Mouse (Mus musculus) stomach, embryonic 14.5 days (tissue): ENCODE data around the gene Znhit3. TPM values are rescaled to one million over a fixed set of nuclear protein-coding genes. Genes with fewer than 3 reads are reported as not detected.
A peak's percentile ranks its signal among the peaks of the same experiment; 100 is the strongest.
"Not testable (repeated sequence)": the region's sequence is repeated elsewhere in the genome, so short reads cannot be mapped to it uniquely, and the experiment has no call there.

Source experiments
- ATAC-seq: fragments of 200-750 bp; cut with Nextera tagmentation; 2 replicates; pipeline ENCODE4 v1.8.0; 2017; ENCODE audit warnings: low read depth, moderate TSS enrichment; ENCODE audit not compliant: insufficient number of reproducible peaks, insufficient read depth, low FRiP score
- H3K27ac ChIP-seq: fragments of 300-500 bp; sonication (generic); 2 replicates; pipeline ENCODE4 v1.5.1; 2014; ENCODE audit warnings: mild to moderate bottlenecking, low read length, moderate library complexity, mixed read lengths
- H3K27me3 ChIP-seq: fragments of 300-500 bp; sonication (generic); 2 replicates; pipeline ENCODE4 v1.6.1; 2014; ENCODE audit warnings: low read length, control low read depth, mixed read lengths; ENCODE audit not compliant: control insufficient read depth, insufficient read depth
- H3K36me3 ChIP-seq: fragments of 300-500 bp; sonication (generic); 2 replicates; pipeline ENCODE4 v1.6.1; 2014; ENCODE audit warnings: mild to moderate bottlenecking, control low read depth, low read length, moderate library complexity, mixed read lengths; ENCODE audit not compliant: control insufficient read depth, insufficient read depth
- H3K4me1 ChIP-seq: fragments of 300-500 bp; sonication (generic); 2 replicates; pipeline ENCODE4 v1.6.1; 2014; ENCODE audit warnings: low read length, control low read depth, mixed read lengths; ENCODE audit not compliant: control insufficient read depth, insufficient read depth
- H3K4me2 ChIP-seq: fragments of 300-500 bp; sonication (generic); replicated peaks from 2 replicates; pipeline ENCODE4 v1.6.1; 2014; ENCODE audit warnings: low read depth, low read length, control low read depth
- H3K4me3 ChIP-seq: fragments of 300-500 bp; sonication (generic); 2 replicates; pipeline ENCODE4 v1.5.1; 2014; ENCODE audit warnings: low read depth, low read length, control low read depth
- H3K9ac ChIP-seq: fragments of 300-500 bp; sonication (generic); replicated peaks from 2 replicates; pipeline ENCODE4 v1.6.1; 2014; ENCODE audit warnings: low read depth, mild to moderate bottlenecking, control low read depth, low read length, moderate library complexity, mixed read lengths
- H3K9me3 ChIP-seq: fragments of 300-500 bp; sonication (generic); 2 replicates; pipeline ENCODE4 v1.6.1; 2016; ENCODE audit warnings: low read depth, low read length, control low read depth; ENCODE audit not compliant: control insufficient read depth
- WGBS: fragments of 180-500 bp; shearing (Covaris S2); extraction: QIAGEN DNeasy Blood & Tissue Kit; methylation state at CpG from one replicate; pipeline ENCODE4 v1.1.7; 2014; 5-methylcytosine and 5-hydroxymethylcytosine counted together
- polyA plus RNA-seq: library from polyadenylated mRNA; unstranded; fragments of >200 nt; fragmentation: Nextera tagmentation; extraction: Ambion mirVana; gene quantifications from 2 replicates; pipeline ENCODE4 v1.2.1, GENCODE M21; 2014

Znhit3 gene
- polyA plus RNA-seq, 1 experiment from 2014 or later = 64.3 TPM

GRCm38 (mm10) chr11:84880465-84880961, 35.7 kb downstream of the Znhit3 start:
- Histone ChIP-seq H3K36me3 (peaks cover 10% of the 10 kb centered on the region; the same call in 1 of the 2 replicates), H3K9me3 (no peaks in the 10 kb centered on the region), H3K4me2 (peak overlapping the region; percentile 88), H3K4me3 (peak overlapping the region; percentile 87), H3K27me3 (no peaks in the 10 kb centered on the region), H3K27ac (peak overlapping the region; percentile 93), H3K9ac (peak overlapping the region; percentile 74), H3K4me1 (peaks cover 12% of the 10 kb centered on the region; the same call in 1 of the 2 replicates)
- under 1% methylated on average over 24 of the region's 24 CpGs for WGBS
- peak; percentile 59 for ATAC-seq

- Histone ChIP-seq H3K27ac (peak within 1 kb of the TSS; percentile 93), H3K27me3 (no peaks in the 10 kb centered on the region), H3K9ac (peak within 1 kb of the TSS; percentile 74), H3K4me1 (peaks cover 12% of the 10 kb centered on the region; the same call in 1 of the 2 replicates), H3K9me3 (no peaks in the 10 kb centered on the region), H3K4me3 (peak within 1 kb of the TSS; percentile 87), H3K4me2 (peak within 1 kb of the TSS; percentile 88), H3K36me3 (peaks cover 4% of the 10 kb centered on the region; the same call in 1 of the 2 replicates)
- peak; percentile 94 for ATAC-seq
- WGBS = under 1% methylated on average over 72 of the region's 81 CpGs
These were observed 36.2 kb downstream of the Znhit3 start, which contains the start of the genes Myo19 and Pigw for GRCm38 (mm10) chr11:84879772-84880464. Gene Myo19, plus strand, starts transcription at chr11:84880148. Gene Pigw, minus strand, starts transcription at chr11:84880285.

- 23% methylated on average over 7 of the region's 7 CpGs for WGBS
- Histone ChIP-seq H3K36me3 (0 out of 2 replicates have a peak, but pooled peaks cover 4% of the 10 kb centered on the region), H3K27ac (peak overlapping the region; percentile 93), H3K4me1 (peaks cover 12% of the 10 kb centered on the region; the same call in 1 of the 2 replicates), H3K9ac (peak overlapping the region; percentile 74), H3K4me3 (peak overlapping the region; percentile 87), H3K4me2 (peak overlapping the region; percentile 88), H3K9me3 (no peaks in the 10 kb centered on the region), H3K27me3 (no peaks in the 10 kb centered on the region)
- ATAC-seq = no peak
These were observed 37.0 kb downstream of the Znhit3 start for GRCm38 (mm10) chr11:84879007-84879771.

- not testable (repeated sequence) for H3K4me3 ChIP-seq, H3K36me3 ChIP-seq, H3K9me3 ChIP-seq, H3K4me1 ChIP-seq, H3K27ac ChIP-seq, H3K4me2 ChIP-seq, H3K9ac ChIP-seq, ATAC-seq, H3K27me3 ChIP-seq
- WGBS = no CpG with 5 or more reads among the region's 1 CpGs
These were observed 40.1 kb downstream of the Znhit3 start for GRCm38 (mm10) chr11:84876020-84876419.

DNA sequence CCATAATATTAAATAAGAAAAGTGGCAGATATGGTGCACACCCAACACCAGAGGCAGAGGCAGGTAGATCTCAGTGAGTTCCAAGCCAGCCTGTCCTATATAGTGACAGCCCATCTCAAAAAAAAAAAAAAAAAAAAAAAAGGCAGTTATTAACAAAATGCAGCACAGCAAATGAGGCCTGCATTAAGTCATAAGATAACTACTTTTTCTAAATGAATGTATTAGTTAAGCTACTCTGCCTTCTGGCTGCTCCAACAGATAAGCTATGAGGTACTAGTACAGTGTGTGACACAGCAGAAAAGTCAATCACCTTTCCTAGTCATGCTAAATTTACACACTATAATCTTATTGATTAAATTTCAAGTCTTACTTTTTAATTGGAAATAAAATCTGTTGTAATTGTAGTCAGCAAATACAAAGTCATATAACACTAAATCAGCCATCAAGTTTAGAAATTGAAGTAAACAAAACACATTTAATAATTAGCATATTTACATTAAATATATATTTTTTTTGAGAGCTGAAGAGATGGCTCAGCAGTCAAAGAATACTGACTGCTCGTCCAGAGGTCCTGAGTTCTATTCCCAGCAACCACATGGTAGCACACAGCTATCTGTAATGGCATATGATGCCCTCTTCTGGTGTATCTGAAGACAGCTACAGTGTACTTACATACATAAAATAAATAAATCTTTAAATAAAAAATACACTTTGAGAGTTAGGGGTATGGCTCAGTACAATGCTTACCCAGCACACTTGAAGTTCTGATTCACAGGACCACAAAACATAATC, 42.9 kb downstream of the Znhit3 start:
- H3K4me3 ChIP-seq = no peak overlapping the region
- H3K9ac ChIP-seq = no peak overlapping the region
- no peaks in the 10 kb centered on the region for H3K36me3 ChIP-seq
- no peak overlapping the region for H3K4me2 ChIP-seq
- H3K9me3 ChIP-seq = no peaks in the 10 kb centered on the region
- ATAC-seq = no peak
- WGBS = 84% methylated on average over 1 of the region's 1 CpGs
- H3K4me1 ChIP-seq = no peaks in the 10 kb centered on the region
- H3K27ac ChIP-seq = no peak overlapping the region
- H3K27me3 ChIP-seq = no peaks in the 10 kb centered on the region

DNA sequence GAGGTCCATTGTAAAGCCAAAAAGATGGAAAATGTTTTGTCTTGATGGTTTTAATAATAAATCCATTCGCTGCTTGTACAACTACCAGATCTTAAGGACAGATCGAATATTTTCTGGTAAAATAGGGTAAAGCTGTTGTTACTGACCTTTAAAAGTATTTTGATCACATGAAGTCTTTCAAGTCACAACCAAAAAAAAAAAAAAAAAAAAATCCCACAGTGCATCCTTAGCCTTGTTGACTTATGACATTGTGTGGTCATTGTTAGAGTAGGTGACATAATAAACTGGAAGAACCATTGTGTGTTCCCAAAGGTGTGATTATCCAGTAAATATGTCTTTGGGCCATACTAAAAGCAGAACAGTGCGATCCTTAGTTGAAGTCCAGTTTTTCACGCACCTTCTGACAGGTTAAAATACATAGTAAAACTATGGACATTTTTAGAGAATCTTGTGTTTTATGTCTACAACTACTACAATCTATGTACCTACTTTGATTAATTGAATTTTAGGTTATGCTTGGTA, 44.6 kb downstream of the Znhit3 start:
- Histone ChIP-seq H3K27ac (peak overlapping the region; percentile 99), H3K9ac (peak overlapping the region; percentile 86), H3K27me3 (no peaks in the 10 kb centered on the region), H3K9me3 (no peaks in the 10 kb centered on the region), H3K4me2 (peak overlapping the region; percentile 50), H3K4me3 (peak overlapping the region; percentile 95), H3K36me3 (no peaks in the 10 kb centered on the region; the same call in 1 of the 2 replicates), H3K4me1 (peaks cover 5% of the 10 kb centered on the region; the same call in 1 of the 2 replicates)
- no peak for ATAC-seq
- 76% methylated on average over 4 of the region's 4 CpGs for WGBS

GRCm38 (mm10) chr11:84871046-84871445, 45.1 kb downstream of the Znhit3 start:
- Histone ChIP-seq H3K27me3 (no peaks in the 10 kb centered on the region), H3K4me3 (peak overlapping the region; percentile 95), H3K4me2 (peak overlapping the region; percentile 50), H3K27ac (peak overlapping the region; percentile 99), H3K4me1 (peaks cover 8% of the 10 kb centered on the region; the same call in 1 of the 2 replicates), H3K9ac (peak overlapping the region; percentile 86), H3K9me3 (no peaks in the 10 kb centered on the region), H3K36me3 (peaks cover 3% of the 10 kb centered on the region; the same call in 1 of the 2 replicates)
- WGBS = 0% methylated on average over 10 of the region's 10 CpGs
- peak; percentile 40; the same call in 1 of the 2 replicates for ATAC-seq
